ENCODE assay signal across 8 mouse cellular contexts in genomic region chr11:83967436-83968204, GRCm38 (mm10). TPM values are rescaled to one million over a fixed set of nuclear protein-coding genes. Genes with fewer than 3 reads are reported as not detected.
DNase-seq lines count a peak whose midpoint lies in the region; ATAC-seq and TF ChIP-seq lines count a peak whose summit lies in the region.

No protein-coding gene starts in this region.

- TF ChIP-seq CTCF in Patski (IDR thresholded peaks at IDR 0.05) = peak; percentile 65

- peaks cover 35% of the 10 kb centered on the region for H3K4me1 ChIP-seq in midbrain, embryonic 13.5 days (replicated peaks)
- peaks cover 32% of the 10 kb centered on the region for H3K4me1 ChIP-seq in midbrain, embryonic 10.5 days

- CTCF ChIA-PET in Patski (lab: Charles Lee) = interaction anchor here (0.7 to 2.1 kb wide), 7 partner anchors 9 to 213 kb away, joined by 3 to 5 read pairs (median 3); no protein-coding TSS in a partner anchor

- no peak for ATAC-seq in midbrain, embryonic 13.5 days
- no peak for ATAC-seq in Patski
- ATAC-seq in megakaryocyte-erythroid progenitor cell, adult 5-6 weeks (replicated peaks; ENCODE audit: low FRiP score, low TSS enrichment, poor library complexity, severe bottlenecking) = peak; percentile 69

- peak; percentile 8 for DNase-seq in gastrocnemius, postnatal 10 days
- no peak for DNase-seq in gastrocnemius, postnatal 14 days
- no peak for DNase-seq in midbrain, embryonic 10.5 days (ENCODE audit: low spot score)
- no peak for DNase-seq in Patski (ENCODE audit: low read depth, low spot score)
- no peak for DNase-seq in frontal cortex, postnatal 25 days (ENCODE audit: low spot score in 2 of 2)
- DNase-seq in cerebellum, adult 11 months = no peak

- H3K9me3 ChIP-seq in midbrain, embryonic 13.5 days = no peaks in the 10 kb centered on the region
- no peaks in the 10 kb centered on the region for H3K9me3 ChIP-seq in midbrain, embryonic 10.5 days (replicated peaks)

- 55% methylated on average over 8 of the region's 8 CpGs for WGBS in midbrain, embryonic 13.5 days
- WGBS in midbrain, embryonic 10.5 days = 67% methylated on average over 8 of the region's 8 CpGs

- intact Hi-C loops in gastrocnemius, postnatal 14 days (cut with DNase I; ENCODE audit: low total_unique reads) = no loop called here

- H3K4me3 ChIP-seq in midbrain, embryonic 13.5 days (replicated peaks) = no peak overlapping the region
- no peak overlapping the region for H3K4me3 ChIP-seq in midbrain, embryonic 10.5 days

- H3K27ac ChIP-seq in midbrain, embryonic 13.5 days = no peak overlapping the region
- no peak overlapping the region for H3K27ac ChIP-seq in midbrain, embryonic 10.5 days (replicated peaks)

- POLR2A ChIA-PET in Patski (lab: Charles Lee) = interaction anchor here (1.4 kb wide), 1 partner anchor 118 kb away, joined by 7 read pairs; the partner anchor contains the start of gene Hnf1b

- no peak overlapping the region for H3K4me2 ChIP-seq in midbrain, embryonic 13.5 days (replicated peaks)

- peaks cover 24% of the 10 kb centered on the region for H3K36me3 ChIP-seq in midbrain, embryonic 13.5 days
- peaks cover 25% of the 10 kb centered on the region for H3K36me3 ChIP-seq in midbrain, embryonic 10.5 days

- H3K9ac ChIP-seq in midbrain, embryonic 13.5 days (replicated peaks) = peak overlapping the region; percentile 39; the same call in 1 of the 2 replicates

- in situ Hi-C loops in Patski (cut with MboI; ENCODE audit: low pct_unique_long_range_greater_than_20kb) = no loop called here

- no peaks in the 10 kb centered on the region for H3K27me3 ChIP-seq in midbrain, embryonic 13.5 days
- H3K27me3 ChIP-seq in midbrain, embryonic 10.5 days (ENCODE audit: low read depth, poor library complexity, severe bottlenecking) = no peaks in the 10 kb centered on the region
- H3K27me3 ChIP-seq in Patski = no peaks in the 10 kb centered on the region

RNA-seq across cellular contexts. Expression of gene Synrg, which starts 3.4 kb away (rescaled TPM):
- 10 to 100 TPM; 32.1 to 41.5 TPM for total RNA-seq in gastrocnemius, postnatal 10 days (2021)
- 10 to 100 TPM; 31.2 to 31.6 TPM for total RNA-seq in gastrocnemius, postnatal 14 days (2021)
- polyA plus RNA-seq in midbrain, embryonic 13.5 days (2015; fragmentation: Nextera tagmentation; extraction: Ambion mirVana) = 34.2 and 34.4 TPM in 2 replicates
- polyA plus RNA-seq in midbrain, embryonic 10.5 days (2016; fragmentation: Nextera tagmentation; extraction: Ambion mirVana) = 11.0 and 15.3 TPM in 2 replicates
- polyA plus RNA-seq in Patski (2021) = 34.3 TPM
- total RNA-seq in megakaryocyte-erythroid progenitor cell, adult 5-6 weeks (2014; fragmentation: Nextera tagmentation) = 28.7 and 33.4 TPM in 2 replicates
- 14.7 and 21.0 TPM in 2 replicates for total RNA-seq in megakaryocyte-erythroid progenitor cell, adult 5-6 weeks (2017)

RNA-seq across cellular contexts. Expression of gene Ddx52, which starts 25.8 kb away (rescaled TPM):
- 10 to 100 TPM; 11.0 to 12.4 TPM for total RNA-seq in gastrocnemius, postnatal 10 days (2021)
- total RNA-seq in gastrocnemius, postnatal 14 days (2021) = 1 to 10 TPM; 9.3 to 9.4 TPM
- 33.0 and 34.6 TPM in 2 replicates for polyA plus RNA-seq in midbrain, embryonic 13.5 days (2015; fragmentation: Nextera tagmentation; extraction: Ambion mirVana)
- 45.8 and 46.1 TPM in 2 replicates for polyA plus RNA-seq in midbrain, embryonic 10.5 days (2016; fragmentation: Nextera tagmentation; extraction: Ambion mirVana)
- polyA plus RNA-seq in Patski (2021) = 43.0 TPM
- total RNA-seq in megakaryocyte-erythroid progenitor cell, adult 5-6 weeks (2014; fragmentation: Nextera tagmentation) = 29.1 and 31.5 TPM in 2 replicates
- 58.8 and 95.1 TPM in 2 replicates for total RNA-seq in megakaryocyte-erythroid progenitor cell, adult 5-6 weeks (2017)
